Comparison of ENCODE assay signal across 23 mouse cellular contexts in the genomic region with DNA sequence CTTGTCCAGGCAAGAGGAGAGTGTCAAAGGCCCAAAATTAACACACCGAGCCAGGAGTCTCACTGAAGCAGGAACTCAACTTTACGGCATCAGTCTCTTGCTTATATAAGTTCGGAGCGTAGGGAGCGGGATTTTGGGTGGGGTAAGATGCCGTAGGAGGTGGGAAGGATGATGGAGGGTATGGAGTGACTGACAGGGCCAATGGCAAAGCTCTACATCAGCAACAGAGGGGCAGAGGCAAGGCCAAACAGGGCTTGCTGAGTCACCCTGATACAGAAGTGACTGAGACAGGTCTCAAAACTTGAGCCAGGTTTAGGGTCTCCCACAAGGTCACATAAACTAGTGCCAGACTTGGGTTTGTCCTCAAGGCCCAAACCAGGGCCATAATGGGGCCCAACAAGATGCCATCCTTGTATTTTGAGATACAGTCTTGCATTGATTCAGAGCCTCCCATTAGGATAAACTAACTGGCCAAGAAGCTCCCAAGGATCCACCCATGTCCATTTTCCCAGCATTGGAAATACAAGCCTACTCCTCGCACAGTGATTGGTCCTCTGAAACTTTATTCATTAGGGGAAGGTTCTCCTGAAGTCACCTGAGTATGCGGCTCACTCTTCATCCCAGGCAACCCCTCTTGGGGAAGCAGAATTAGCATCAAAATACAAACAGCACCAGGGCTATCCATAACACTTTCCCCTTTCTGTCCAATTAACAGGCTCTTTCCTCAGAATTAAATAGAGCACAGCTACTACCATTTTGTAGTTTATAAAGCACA. TPM values are rescaled to one million over a fixed set of nuclear protein-coding genes. Genes with fewer than 3 reads are reported as not detected.
DNase-seq lines count a peak whose midpoint lies in the region; ATAC-seq and TF ChIP-seq lines count a peak whose summit lies in the region.
"Had no signal": no experiment of that assay in that cellular context is flagged by ENCODE, and none has a peak within 500 bp of the region (broad histone marks: within the 10 kb centered on the region; RNA-seq: fewer than 3 reads in every experiment).

No protein-coding gene starts in this region.

- DNase-seq in liver, postnatal 0 days, result peak; percentile 5
- DNase-seq in liver (no peak), ES-CJ7 (ENCODE audit: low read depth, low spot score) (peak; percentile 81), R1 (ENCODE audit: low read depth, low spot score) (peak; percentile 80)
- DNase-seq in layer of hippocampus, adult 9-11 months, result no peak
- no peak for DNase-seq in lung, postnatal 14 days
- DNase-seq: adrenal gland, adult 2 months; adrenal gland, postnatal 10 days; adrenal gland, postnatal 25 days; cerebellum, adult 11 months; cerebellum, adult 18-20 months; cerebellum, adult 8-10 months; cerebellum, adult 9-11 months; cerebellum, postnatal 14 days; cerebellum, postnatal 36 days; forebrain, postnatal 0 days had no signal

- H3K9ac ChIP-seq in liver, postnatal 0 days (replicated peaks), result no peak overlapping the region
- no peak overlapping the region for H3K9ac ChIP-seq in intestine, embryonic 15.5 days
- H3K9ac ChIP-seq: embryonic facial prominence, embryonic 12.5 days; forebrain, embryonic 13.5 days; forebrain, embryonic 15.5 days; forebrain, postnatal 0 days had no signal

- TF ChIP-seq EP300 in liver, postnatal 0 days (IDR thresholded peaks at IDR 0.05; ENCODE audit: low read depth), result no peak

- H3K36me3 ChIP-seq in liver, postnatal 0 days (replicated peaks; ENCODE audit: insufficient read depth, low read length), result no peaks in the 10 kb centered on the region
- H3K36me3 ChIP-seq in intestine, embryonic 15.5 days, result no peaks in the 10 kb centered on the region
- H3K36me3 ChIP-seq: embryonic facial prominence, embryonic 10.5 days; embryonic facial prominence, embryonic 12.5 days; forebrain, embryonic 15.5 days; G1E had no signal

- 86% methylated on average over 8 of the region's 8 CpGs for WGBS in liver, postnatal 0 days (ENCODE audit: insufficient replicate concordance)
- WGBS in intestine, embryonic 15.5 days, result 87% methylated on average over 8 of the region's 8 CpGs

- no peaks in the 10 kb centered on the region for H3K9me3 ChIP-seq in liver, postnatal 0 days (ENCODE audit: low read length)
- H3K9me3 ChIP-seq in intestine, embryonic 15.5 days, result no peaks in the 10 kb centered on the region
- H3K9me3 ChIP-seq: embryonic facial prominence, embryonic 10.5 days; embryonic facial prominence, embryonic 12.5 days; forebrain, embryonic 13.5 days; forebrain, embryonic 15.5 days had no signal

- H3K27me3 ChIP-seq in liver, postnatal 0 days (ENCODE audit: insufficient read depth, low read length), result no peaks in the 10 kb centered on the region
- H3K27me3 ChIP-seq in intestine, embryonic 15.5 days (replicated peaks), result no peaks in the 10 kb centered on the region
- H3K27me3 ChIP-seq: embryonic facial prominence, embryonic 12.5 days; forebrain, embryonic 13.5 days; forebrain, embryonic 15.5 days had no signal

- no peaks in the 10 kb centered on the region for H3K4me1 ChIP-seq in liver, postnatal 0 days (ENCODE audit: insufficient read depth)
- H3K4me1 ChIP-seq in intestine, embryonic 15.5 days (replicated peaks), result no peaks in the 10 kb centered on the region
- H3K4me1 ChIP-seq: embryonic facial prominence, embryonic 12.5 days; forebrain, embryonic 13.5 days; forebrain, embryonic 15.5 days had no signal

- H3K4me2 ChIP-seq in liver, postnatal 0 days (ENCODE audit: low read depth, low read length), result no peak overlapping the region
- no peak overlapping the region for H3K4me2 ChIP-seq in intestine, embryonic 15.5 days (replicated peaks)
- H3K4me2 ChIP-seq: embryonic facial prominence, embryonic 12.5 days; forebrain, embryonic 13.5 days; forebrain, embryonic 15.5 days had no signal

- ATAC-seq in liver, postnatal 0 days, result no peak
- ATAC-seq in intestine, embryonic 15.5 days, result no peak
- ATAC-seq: forebrain, embryonic 13.5 days; forebrain, embryonic 15.5 days; forebrain, postnatal 0 days had no signal

- no peak overlapping the region for H3K27ac ChIP-seq in liver, postnatal 0 days (ENCODE audit: low read depth)
- H3K27ac ChIP-seq in intestine, embryonic 15.5 days, result no peak overlapping the region
- H3K27ac ChIP-seq: embryonic facial prominence, embryonic 10.5 days; embryonic facial prominence, embryonic 12.5 days; forebrain, embryonic 13.5 days; forebrain, embryonic 15.5 days had no signal

- no peak for TF ChIP-seq CTCF in liver, postnatal 0 days (IDR thresholded peaks at IDR 0.05; ENCODE audit: low read depth)

- no peak overlapping the region for H3K4me3 ChIP-seq in liver, postnatal 0 days (ENCODE audit: low read depth, low read length)
- no peak overlapping the region for H3K4me3 ChIP-seq in intestine, embryonic 15.5 days (replicated peaks)
- H3K4me3 ChIP-seq: embryonic facial prominence, embryonic 10.5 days; embryonic facial prominence, embryonic 12.5 days; forebrain, embryonic 13.5 days; forebrain, embryonic 15.5 days had no signal

RNA-seq across cellular contexts. Expression of a gene that starts 8.5 kb away (rescaled TPM):
- 0.46 and 0.81 TPM in 2 replicates for polyA plus RNA-seq in liver, postnatal 0 days (2015; fragmentation: Nextera tagmentation; extraction: Ambion mirVana)
- polyA plus RNA-seq in intestine, embryonic 15.5 days (2015; fragmentation: Nextera tagmentation; extraction: Ambion mirVana), result 6.1 and 6.6 TPM in 2 replicates
- polyA plus RNA-seq: G1E had no signal

RNA-seq across cellular contexts. Expression of a gene that starts 30.9 kb away (rescaled TPM):
- 26.8 and 28.0 TPM in 2 replicates for polyA plus RNA-seq in liver, postnatal 0 days (2015; fragmentation: Nextera tagmentation; extraction: Ambion mirVana)
- polyA plus RNA-seq in intestine, embryonic 15.5 days (2015; fragmentation: Nextera tagmentation; extraction: Ambion mirVana), result 2.7 and 5.8 TPM in 2 replicates
- polyA plus RNA-seq: C2C12 had no signal

Comparison
In these comparisons a context has a peak if more than half of its experiments do, and no peak if none do; other contexts are left out.
1. DNase-seq: peak in liver, postnatal 0 days (single experiment), ES-CJ7 (single experiment) and R1 (single experiment); none in liver (single experiment), layer of hippocampus, adult 9-11 months (single experiment) and lung, postnatal 14 days (single experiment).